Mouse (Mus musculus) C2C12 (cell line): ENCODE results near the gene Fads2. TPM values are rescaled to one million over a fixed set of nuclear protein-coding genes. Genes with fewer than 3 reads are reported as not detected.

Experiments used
- H3K27me3 ChIP-seq: one replicate; pipeline ENCODE4 v1.6.1; 2011; ENCODE audit not compliant: control insufficient read depth, insufficient read depth, insufficient read length
- H3K36me3 ChIP-seq: one replicate; pipeline ENCODE4 v1.6.1; 2011; ENCODE audit not compliant: control insufficient read depth, insufficient read depth
- H3K4me3 ChIP-seq: one replicate; pipeline ENCODE4 v1.5.1; 2011; ENCODE audit warnings: mild to moderate bottlenecking, control low read depth; ENCODE audit not compliant: poor library complexity, insufficient read depth, severe bottlenecking
- H3K79me2 ChIP-seq: one replicate; pipeline ENCODE4 v1.6.1; 2011; ENCODE audit not compliant: control insufficient read depth, insufficient read depth
- H3K79me3 ChIP-seq: one replicate; pipeline ENCODE4 v1.6.1; 2011; ENCODE audit warnings: low read depth, control low read depth
- H3ac ChIP-seq: one replicate; pipeline ENCODE3; 2011; ENCODE audit warnings: low read depth; ENCODE audit not compliant: control insufficient read depth, insufficient read length
- CEBPB ChIP-seq: IDR thresholded peaks from one replicate; pipeline ENCODE4 v1.6.1; 2011; ENCODE audit warnings: low read depth, mild to moderate bottlenecking, control low read depth, moderate library complexity
- CTCF ChIP-seq: IDR thresholded peaks from one replicate; pipeline ENCODE4 v1.5.1; 2011; ENCODE audit not compliant: control insufficient read depth, insufficient read depth, insufficient read length
- FOSL1 ChIP-seq: IDR thresholded peaks from one replicate; pipeline ENCODE4 v1.8.0; 2011; ENCODE audit warnings: mild to moderate bottlenecking, low read length; ENCODE audit not compliant: poor library complexity, insufficient read depth, severe bottlenecking
- MAX ChIP-seq: IDR thresholded peaks from one replicate; pipeline ENCODE4 v1.6.1; 2011; ENCODE audit warnings: mild to moderate bottlenecking, control low read depth
- MYOD1 ChIP-seq: IDR thresholded peaks from one replicate; pipeline ENCODE4 v1.6.1; 2011; ENCODE audit warnings: low read depth; ENCODE audit not compliant: control insufficient read depth, insufficient read length
- MYOG ChIP-seq: IDR thresholded peaks from one replicate; pipeline ENCODE4 v1.6.1; 2011; ENCODE audit not compliant: control insufficient read depth, insufficient read length; ENCODE audit errors: extremely low read depth
- USF1 ChIP-seq: IDR thresholded peaks from one replicate; pipeline ENCODE4 v1.6.1; 2011; ENCODE audit warnings: low read depth, mild to moderate bottlenecking, control low read depth, moderate library complexity
- polyA plus RNA-seq: library from polyadenylated mRNA; unstranded; fragments of >200 nt; fragmentation: generic; extraction: Trizol; gene quantifications from one replicate; pipeline ENCODE4 v1.2.1, GENCODE M21; 2012; ENCODE audit warnings: missing spikeins

Fads2 gene
- polyA plus RNA-seq, 1 experiment: 72.6 TPM

DNA sequence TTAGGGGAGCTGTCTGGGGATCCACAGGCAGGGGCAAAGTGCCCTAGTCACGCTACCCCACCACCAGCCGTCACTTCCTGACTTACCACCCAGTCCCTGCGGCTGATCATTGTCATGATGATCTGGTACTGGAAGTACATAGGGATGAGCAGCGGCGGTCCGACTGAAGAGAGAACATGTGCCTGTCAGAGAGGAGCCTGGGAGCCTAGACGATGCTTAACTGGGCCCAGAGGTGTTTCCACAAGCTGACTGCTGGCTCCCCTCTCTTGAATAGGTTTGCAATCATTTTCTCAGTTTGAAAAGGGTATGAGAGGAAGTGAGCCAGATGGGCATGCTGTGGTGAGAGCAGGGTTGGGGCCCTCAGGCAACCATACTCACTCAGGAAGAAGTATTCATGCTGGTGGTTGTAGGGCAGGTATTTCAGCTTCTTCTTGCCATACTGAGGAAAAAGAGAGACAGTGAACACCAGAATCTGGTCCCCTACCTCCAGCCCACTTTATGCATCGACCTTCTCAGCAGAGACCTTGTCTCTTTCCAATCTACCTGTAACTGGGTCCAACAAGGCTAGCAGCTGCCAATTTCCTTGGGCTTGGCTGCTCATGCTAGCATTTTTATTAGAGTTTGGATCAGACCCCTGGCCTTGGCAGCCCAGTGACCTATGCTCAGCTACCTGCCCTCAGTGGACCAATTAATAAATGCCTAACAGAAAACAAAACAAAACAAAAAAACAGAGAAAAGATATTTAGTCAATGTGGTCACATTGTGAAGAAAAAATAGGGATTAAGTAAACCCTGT lies 31.2 kb downstream of the Fads2 start:
- TF ChIP-seq USF1 (no peak), MYOD1 (no peak), MYOG (no peak), CTCF (no peak), CEBPB (no peak), FOSL1 (no peak), MAX (no peak)
- H3ac ChIP-seq: no peak overlapping the region
- H3K79me3 ChIP-seq: no peaks in the 10 kb centered on the region
- H3K36me3 ChIP-seq: peaks cover 71% of the 10 kb centered on the region
- H3K27me3 ChIP-seq: no peaks in the 10 kb centered on the region
- H3K79me2 ChIP-seq: no peaks in the 10 kb centered on the region
- no peak overlapping the region for H3K4me3 ChIP-seq

DNA sequence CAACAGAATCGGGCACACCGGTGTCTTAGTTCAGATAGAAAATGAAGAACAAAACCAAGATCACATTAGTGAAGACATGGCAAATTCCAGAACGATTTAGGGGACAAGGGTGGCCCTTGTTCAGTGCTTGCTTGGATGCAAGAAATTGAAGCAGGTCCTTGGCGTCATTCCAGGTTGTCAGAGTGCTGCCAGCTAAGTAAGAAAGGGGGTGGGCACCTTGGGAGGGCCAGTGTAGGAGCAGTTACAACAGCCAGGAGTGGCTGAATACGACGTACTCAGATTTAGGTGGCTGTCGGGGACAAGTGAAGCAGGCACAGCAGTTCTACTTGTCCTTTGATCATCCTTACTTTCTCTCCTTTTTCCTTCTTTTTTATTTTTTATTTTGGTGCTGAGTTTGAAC lies 33.8 kb downstream of the Fads2 start:
- Histone ChIP-seq H3K27me3 (no peaks in the 10 kb centered on the region), H3K36me3 (peaks cover 51% of the 10 kb centered on the region)
- TF ChIP-seq USF1 (no peak), MAX (no peak)

DNA sequence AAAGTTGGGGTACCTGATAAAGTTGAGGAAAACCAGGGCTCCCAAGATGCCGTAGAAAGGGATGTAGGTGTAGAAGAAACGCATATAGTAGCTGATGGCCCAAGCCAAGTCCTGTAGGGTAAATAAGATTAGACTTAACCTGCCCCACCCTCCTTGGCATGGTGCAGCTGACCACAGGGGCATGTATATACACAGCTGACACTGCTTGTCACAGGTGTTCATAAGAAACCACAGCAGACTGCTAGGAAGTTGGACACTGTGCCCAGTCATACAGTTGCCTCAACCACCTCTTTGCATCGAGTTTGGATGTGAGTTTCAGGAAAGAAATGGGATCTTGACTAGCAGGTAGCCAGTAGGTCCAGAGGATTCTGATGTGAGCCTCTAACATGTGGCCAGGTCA lies 35.0 kb downstream of the Fads2 start:
- no peaks in the 10 kb centered on the region for H3K27me3 ChIP-seq
- TF ChIP-seq CTCF (no peak), CEBPB (no peak), FOSL1 (no peak), MYOG (no peak), USF1 (no peak), MAX (no peak), MYOD1 (peak; percentile 66)
- peaks cover 54% of the 10 kb centered on the region for H3K36me3 ChIP-seq
- no peaks in the 10 kb centered on the region for H3K79me2 ChIP-seq
- no peaks in the 10 kb centered on the region for H3K79me3 ChIP-seq
- no peak overlapping the region for H3K4me3 ChIP-seq
- H3ac ChIP-seq: no peak overlapping the region

More for the DNA sequence above, 33.8 kb downstream of the Fads2 start:
- H3K79me2 ChIP-seq: no peaks in the 10 kb centered on the region
- H3K79me3 ChIP-seq: no peaks in the 10 kb centered on the region
- no peak overlapping the region for H3ac ChIP-seq
- no peak overlapping the region for H3K4me3 ChIP-seq

DNA sequence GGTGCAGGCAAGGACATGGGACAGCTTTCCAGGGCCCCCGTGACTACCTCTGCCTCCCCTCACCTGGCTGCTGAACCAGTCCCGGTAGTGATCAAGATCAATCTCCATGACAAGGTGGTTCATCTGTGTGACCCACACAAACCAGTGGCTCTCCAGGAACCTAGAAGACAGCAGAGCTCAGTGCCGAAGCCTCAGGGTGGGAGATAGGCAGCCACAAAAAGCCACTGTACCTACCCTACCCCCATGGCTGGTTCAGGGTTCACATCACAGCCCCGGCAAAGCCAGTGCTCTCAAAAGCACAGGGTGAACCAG lies 35.4 kb downstream of the Fads2 start:
- TF ChIP-seq CEBPB (no peak), USF1 (no peak), MAX (no peak), FOSL1 (no peak), MYOG (no peak), CTCF (no peak), MYOD1 (no peak)
- Histone ChIP-seq H3ac (no peak overlapping the region), H3K79me2 (no peaks in the 10 kb centered on the region), H3K36me3 (peaks cover 58% of the 10 kb centered on the region), H3K27me3 (no peaks in the 10 kb centered on the region), H3K79me3 (no peaks in the 10 kb centered on the region), H3K4me3 (no peak overlapping the region)

DNA sequence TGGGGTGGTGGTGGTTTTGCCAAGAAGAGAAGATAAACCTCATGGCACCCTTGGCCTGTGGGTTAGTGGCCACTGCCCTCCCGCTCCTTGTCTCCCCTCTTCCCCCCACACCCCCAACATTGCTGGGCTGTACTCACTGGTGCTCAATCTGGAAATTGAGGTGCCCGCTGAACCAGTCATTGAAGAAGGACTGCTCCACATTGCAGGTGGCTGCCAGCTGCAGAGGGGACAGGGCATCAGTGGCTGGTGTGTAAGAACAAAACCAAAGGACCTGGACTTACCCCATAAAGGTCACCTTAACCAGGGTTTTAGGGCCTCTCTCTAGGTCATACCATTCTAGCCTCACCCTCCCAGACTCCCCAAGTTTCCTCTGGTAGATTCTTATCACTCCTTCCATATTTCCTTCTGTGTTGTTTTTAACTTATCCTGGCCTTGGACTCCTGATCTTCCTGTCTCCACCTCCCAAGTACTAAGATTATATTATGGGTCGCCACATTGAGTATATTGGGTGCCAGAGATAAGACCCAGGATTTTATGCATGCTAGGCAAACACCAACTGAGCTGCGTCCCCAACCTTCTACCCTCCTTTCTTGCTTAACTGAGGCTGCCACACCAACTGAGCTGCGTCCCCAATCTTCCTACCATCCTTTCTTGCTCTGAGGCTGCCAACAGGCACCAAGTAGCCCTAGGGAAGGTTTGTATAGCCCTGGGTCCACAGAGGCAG lies 35.9 kb downstream of the Fads2 start:
- TF ChIP-seq FOSL1 (no peak), MYOD1 (no peak), USF1 (no peak), MAX (no peak), CEBPB (no peak), CTCF (no peak), MYOG (no peak)
- H3K36me3 ChIP-seq: peaks cover 63% of the 10 kb centered on the region

More for the DNA sequence above, 35.9 kb downstream of the Fads2 start:
- no peaks in the 10 kb centered on the region for H3K79me3 ChIP-seq
- no peak overlapping the region for H3K4me3 ChIP-seq
- no peaks in the 10 kb centered on the region for H3K79me2 ChIP-seq
- no peak overlapping the region for H3ac ChIP-seq
- no peaks in the 10 kb centered on the region for H3K27me3 ChIP-seq
